Mouse (Mus musculus): ENCODE measurements around the gene Rere. TPM values are rescaled to one million over a fixed set of nuclear protein-coding genes. Genes with fewer than 3 reads are reported as not detected.
"Not testable (repeated sequence)": the region's sequence is repeated elsewhere in the genome, so short reads cannot be mapped to it uniquely, and the experiment has no call there.

Gene Rere
- polyA plus RNA-seq, 1 experiment from 2014 or later, result 30.3 TPM

GRCm38 (mm10) chr4:150493258-150493937 is 212.0 kb downstream of the Rere start:
- no peak for ATAC-seq (ENCODE audit: low read depth)
- peaks cover 9% of the 10 kb centered on the region for H3K4me1 ChIP-seq (replicated peaks; ENCODE audit: control insufficient read depth, insufficient read depth, low read length)
- 74% methylated on average over 7 of the region's 7 CpGs for WGBS
- no peaks in the 10 kb centered on the region for H3K9me3 ChIP-seq (ENCODE audit: control insufficient read depth, low read length)
- no peak overlapping the region for H3K4me2 ChIP-seq (ENCODE audit: low read depth, low read length)
- no peak overlapping the region for H3K4me3 ChIP-seq (ENCODE audit: low read length)
- no peak overlapping the region for H3K9ac ChIP-seq (ENCODE audit: low read length)
- H3K36me3 ChIP-seq (ENCODE audit: control insufficient read depth, insufficient read depth, low read length), result no peaks in the 10 kb centered on the region
- H3K27me3 ChIP-seq (ENCODE audit: control insufficient read depth, insufficient read depth, low read depth, low read length), result no peaks in the 10 kb centered on the region
- H3K27ac ChIP-seq (ENCODE audit: low read length), result no peak overlapping the region

- H3K4me2 ChIP-seq (ENCODE audit: low read depth, low read length); H3K9me3 ChIP-seq (ENCODE audit: control insufficient read depth, low read length); ATAC-seq (ENCODE audit: low read depth); H3K27ac ChIP-seq (ENCODE audit: low read length); H3K4me3 ChIP-seq (ENCODE audit: low read length); H3K4me1 ChIP-seq (replicated peaks; ENCODE audit: control insufficient read depth, insufficient read depth, low read length); H3K36me3 ChIP-seq (ENCODE audit: control insufficient read depth, insufficient read depth, low read length); H3K9ac ChIP-seq (ENCODE audit: low read length); H3K27me3 ChIP-seq (ENCODE audit: control insufficient read depth, insufficient read depth, low read depth, low read length): not testable (repeated sequence)
- WGBS, result 95% methylated on average over 2 of the region's 5 CpGs
These were observed 212.5 kb downstream of the Rere start for GRCm38 (mm10) chr4:150493938-150494330.

GRCm38 (mm10) chr4:150495568-150495967 is 214.1 kb downstream of the Rere start:
- Histone ChIP-seq H3K9ac (ENCODE audit: low read length) (no peak overlapping the region), H3K4me1 (replicated peaks; ENCODE audit: control insufficient read depth, insufficient read depth, low read length) (no peaks in the 10 kb centered on the region), H3K9me3 (ENCODE audit: control insufficient read depth, low read length) (no peaks in the 10 kb centered on the region), H3K4me2 (ENCODE audit: low read depth, low read length) (no peak overlapping the region), H3K27ac (ENCODE audit: low read length) (no peak overlapping the region), H3K4me3 (ENCODE audit: low read length) (no peak overlapping the region), H3K36me3 (ENCODE audit: control insufficient read depth, insufficient read depth, low read length) (no peaks in the 10 kb centered on the region), H3K27me3 (ENCODE audit: control insufficient read depth, insufficient read depth, low read depth, low read length) (no peaks in the 10 kb centered on the region)
- 69% methylated on average over 2 of the region's 2 CpGs for WGBS
- no peak for ATAC-seq (ENCODE audit: low read depth)

GRCm38 (mm10) chr4:150504304-150505021 is 223.0 kb downstream of the Rere start:
- Histone ChIP-seq H3K27ac (ENCODE audit: low read length) (no peak overlapping the region), H3K9ac (ENCODE audit: low read length) (no peak overlapping the region), H3K4me2 (ENCODE audit: low read depth, low read length) (no peak overlapping the region), H3K9me3 (ENCODE audit: control insufficient read depth, low read length) (no peaks in the 10 kb centered on the region), H3K36me3 (ENCODE audit: control insufficient read depth, insufficient read depth, low read length) (peaks cover 7% of the 10 kb centered on the region), H3K27me3 (ENCODE audit: control insufficient read depth, insufficient read depth, low read depth, low read length) (no peaks in the 10 kb centered on the region), H3K4me1 (replicated peaks; ENCODE audit: control insufficient read depth, insufficient read depth, low read length) (no peaks in the 10 kb centered on the region), H3K4me3 (ENCODE audit: low read length) (no peak overlapping the region)
- ATAC-seq (ENCODE audit: low read depth), result no peak
- 89% methylated on average over 11 of the region's 11 CpGs for WGBS

GRCm38 (mm10) chr4:150509026-150509712 is 227.7 kb downstream of the Rere start:
- no peaks in the 10 kb centered on the region for H3K9me3 ChIP-seq (ENCODE audit: control insufficient read depth, low read length)
- H3K9ac ChIP-seq (ENCODE audit: low read length), result no peak overlapping the region
- 63% methylated on average over 3 of the region's 3 CpGs for WGBS
- H3K27ac ChIP-seq (ENCODE audit: low read length), result no peak overlapping the region
- peaks cover 12% of the 10 kb centered on the region for H3K36me3 ChIP-seq (ENCODE audit: control insufficient read depth, insufficient read depth, low read length)
- no peak overlapping the region for H3K4me2 ChIP-seq (ENCODE audit: low read depth, low read length)
- no peaks in the 10 kb centered on the region for H3K27me3 ChIP-seq (ENCODE audit: control insufficient read depth, insufficient read depth, low read depth, low read length)
- H3K4me3 ChIP-seq (ENCODE audit: low read length), result no peak overlapping the region
- no peak for ATAC-seq (ENCODE audit: low read depth)
- no peaks in the 10 kb centered on the region for H3K4me1 ChIP-seq (replicated peaks; ENCODE audit: control insufficient read depth, insufficient read depth, low read length)

- 86% methylated on average over 2 of the region's 2 CpGs for WGBS
- Histone ChIP-seq H3K9me3 (ENCODE audit: control insufficient read depth, low read length) (no peaks in the 10 kb centered on the region), H3K9ac (ENCODE audit: low read length) (no peak overlapping the region), H3K27ac (ENCODE audit: low read length) (no peak overlapping the region), H3K27me3 (ENCODE audit: control insufficient read depth, insufficient read depth, low read depth, low read length) (no peaks in the 10 kb centered on the region), H3K4me2 (ENCODE audit: low read depth, low read length) (no peak overlapping the region), H3K36me3 (ENCODE audit: control insufficient read depth, insufficient read depth, low read length) (peaks cover 12% of the 10 kb centered on the region), H3K4me1 (replicated peaks; ENCODE audit: control insufficient read depth, insufficient read depth, low read length) (no peaks in the 10 kb centered on the region), H3K4me3 (ENCODE audit: low read length) (no peak overlapping the region)
- no peak for ATAC-seq (ENCODE audit: low read depth)
These were observed 228.6 kb downstream of the Rere start for GRCm38 (mm10) chr4:150510036-150510435.

- H3K27me3 ChIP-seq (ENCODE audit: control insufficient read depth, insufficient read depth, low read depth, low read length); H3K4me1 ChIP-seq (replicated peaks; ENCODE audit: control insufficient read depth, insufficient read depth, low read length); H3K4me2 ChIP-seq (ENCODE audit: low read depth, low read length); H3K9me3 ChIP-seq (ENCODE audit: control insufficient read depth, low read length); H3K27ac ChIP-seq (ENCODE audit: low read length); H3K4me3 ChIP-seq (ENCODE audit: low read length); H3K9ac ChIP-seq (ENCODE audit: low read length); ATAC-seq (ENCODE audit: low read depth): not testable (repeated sequence)
- H3K36me3 ChIP-seq (ENCODE audit: control insufficient read depth, insufficient read depth, low read length), result peaks cover 12% of the 10 kb centered on the region
- 90% methylated on average over 4 of the region's 6 CpGs for WGBS
These were observed 231.9 kb downstream of the Rere start for GRCm38 (mm10) chr4:150513387-150513786.

- H3K9me3 ChIP-seq (ENCODE audit: control insufficient read depth, low read length), result no peaks in the 10 kb centered on the region
- H3K36me3 ChIP-seq (ENCODE audit: control insufficient read depth, insufficient read depth, low read length), result no peaks in the 10 kb centered on the region
- H3K4me1 ChIP-seq (replicated peaks; ENCODE audit: control insufficient read depth, insufficient read depth, low read length), result no peaks in the 10 kb centered on the region; the same call in 1 of the 2 replicates
- ATAC-seq (ENCODE audit: low read depth), result no peak
- H3K9ac ChIP-seq (ENCODE audit: low read length), result no peak overlapping the region
- 45% methylated on average over 2 of the region's 2 CpGs for WGBS
- no peak overlapping the region for H3K4me2 ChIP-seq (ENCODE audit: low read depth, low read length)
- H3K27ac ChIP-seq (ENCODE audit: low read length), result no peak overlapping the region
- H3K4me3 ChIP-seq (ENCODE audit: low read length), result no peak overlapping the region
- H3K27me3 ChIP-seq (ENCODE audit: control insufficient read depth, insufficient read depth, low read depth, low read length), result no peaks in the 10 kb centered on the region
These were observed 234.8 kb downstream of the Rere start for GRCm38 (mm10) chr4:150516201-150516600.

- H3K4me2 ChIP-seq (ENCODE audit: low read depth, low read length), result no peak overlapping the region
- no peak overlapping the region for H3K4me3 ChIP-seq (ENCODE audit: low read length)
- no peaks in the 10 kb centered on the region; the same call in 1 of the 2 replicates for H3K4me1 ChIP-seq (replicated peaks; ENCODE audit: control insufficient read depth, insufficient read depth, low read length)
- no peaks in the 10 kb centered on the region for H3K36me3 ChIP-seq (ENCODE audit: control insufficient read depth, insufficient read depth, low read length)
- H3K9ac ChIP-seq (ENCODE audit: low read length), result no peak overlapping the region
- WGBS, result 16% methylated on average over 4 of the region's 4 CpGs
- H3K27me3 ChIP-seq (ENCODE audit: control insufficient read depth, insufficient read depth, low read depth, low read length), result no peaks in the 10 kb centered on the region
- no peak overlapping the region for H3K27ac ChIP-seq (ENCODE audit: low read length)
- no peaks in the 10 kb centered on the region for H3K9me3 ChIP-seq (ENCODE audit: control insufficient read depth, low read length)
- ATAC-seq (ENCODE audit: low read depth), result no peak
These were observed 235.9 kb downstream of the Rere start for GRCm38 (mm10) chr4:150517381-150517780.

Measured in lung, embryonic 16.5 days (tissue).